Mouse (Mus musculus) mouse trophoblast stem cell (cell line): Measurements from ENCODE around the gene Cd163.

Source experiments
- in situ Hi-C, 2 experiments: fragments of 300-500 bp; cut with MseI, MboI; formaldehyde crosslinking; loops; 2 replicates in 1 of 2; 3 replicates in 1 of 2; pipeline ENCODE4 v1.15.1; 2025

The Cd163 gene

GRCm38 (mm10) chr6:124360549-124360948, 56.1 kb downstream of the Cd163 start:
- in situ Hi-C loops: no loop called here

- in situ Hi-C loops: no loop called here
Measured at GRCm38 (mm10) chr6:124364328-124364727, 59.9 kb downstream of the Cd163 start.

GRCm38 (mm10) chr6:124373584-124374206, 69.2 kb downstream of the Cd163 start:
- in situ Hi-C loops: no loop called here

- in situ Hi-C loops: loop anchor here (5.0 kb wide), 1 partner anchor 112 kb away; no protein-coding TSS in a partner anchor
Measured at GRCm38 (mm10) chr6:124374683-124375082, 70.2 kb downstream of the Cd163 start.

GRCm38 (mm10) chr6:124375435-124375884, 71.0 kb downstream of the Cd163 start:
- in situ Hi-C loops: loop anchor here (5.0 kb wide), 1 partner anchor 113 kb away; no protein-coding TSS in a partner anchor

- in situ Hi-C loops: loop anchor here (5.0 kb wide), 1 partner anchor 114 kb away; no protein-coding TSS in a partner anchor
Measured at GRCm38 (mm10) chr6:124376311-124376710, 71.9 kb downstream of the Cd163 start.

- in situ Hi-C loops: loop anchor here (5.0 kb wide), 1 partner anchor 115 kb away; no protein-coding TSS in a partner anchor
Measured at GRCm38 (mm10) chr6:124377494-124378255, 73.2 kb downstream of the Cd163 start.

DNA sequence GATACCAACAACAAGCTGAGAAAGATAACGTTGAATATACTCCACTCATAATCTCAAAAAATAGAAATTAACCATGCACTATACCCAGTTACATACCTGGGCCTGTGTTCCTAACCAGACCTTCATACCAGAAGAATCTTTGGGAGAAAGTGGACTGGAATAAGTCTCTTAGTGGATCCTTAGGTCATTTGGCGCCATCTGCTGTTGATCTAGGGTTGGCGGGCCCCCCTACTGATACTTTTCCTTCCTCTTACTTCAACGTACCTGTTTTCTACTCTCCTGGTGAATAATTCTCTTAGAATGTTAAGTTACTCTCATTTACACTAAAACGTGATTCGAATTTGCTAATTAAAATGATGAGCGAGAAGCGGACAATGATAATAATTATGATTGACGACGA, 74.9 kb downstream of the Cd163 start:
- in situ Hi-C loops: loop anchor here (5.0 kb wide), 1 partner anchor 117 kb away; no protein-coding TSS in a partner anchor
